Mouse (Mus musculus) thymus, adult 18-20 months (tissue): Measurements from ENCODE around the gene Rnf20.

ENCODE experiments used
- DNase-seq, 2 experiments: peaks; one replicate each; pipeline ENCODE4 v3.0.0; 2022; ENCODE audit warnings: mixed read lengths in 2 of 2

Rnf20 gene

GRCm38 (mm10) chr4:49661664-49662063, 29.9 kb downstream of the Rnf20 start:
- DNase-seq: no peak

- no peak for DNase-seq
These were observed 30.4 kb downstream of the Rnf20 start for GRCm38 (mm10) chr4:49662231-49662630.

- DNase-seq: no peak
These were observed 33.0 kb downstream of the Rnf20 start for GRCm38 (mm10) chr4:49664850-49665249.

- no peak for DNase-seq
These were observed 44.3 kb downstream of the Rnf20 start for GRCm38 (mm10) chr4:49676071-49676470.

- no peak for DNase-seq
These were observed 45.0 kb downstream of the Rnf20 start for GRCm38 (mm10) chr4:49676790-49677189.

- no peak for DNase-seq
These were observed 48.5 kb downstream of the Rnf20 start for GRCm38 (mm10) chr4:49680171-49680875.

GRCm38 (mm10) chr4:49681812-49682211, 50.0 kb downstream of the Rnf20 start, which contains the start of gene Ppp3r2:
Gene Ppp3r2, minus strand, starts transcription at chr4:49682024.
- no peak for DNase-seq

GRCm38 (mm10) chr4:49688594-49689288, 56.9 kb downstream of the Rnf20 start:
- DNase-seq: no peak

GRCm38 (mm10) chr4:49691405-49692194, 59.8 kb downstream of the Rnf20 start:
- DNase-seq: no peak
